ENCODE assay signal across 9 mouse cellular contexts in the genomic region with DNA sequence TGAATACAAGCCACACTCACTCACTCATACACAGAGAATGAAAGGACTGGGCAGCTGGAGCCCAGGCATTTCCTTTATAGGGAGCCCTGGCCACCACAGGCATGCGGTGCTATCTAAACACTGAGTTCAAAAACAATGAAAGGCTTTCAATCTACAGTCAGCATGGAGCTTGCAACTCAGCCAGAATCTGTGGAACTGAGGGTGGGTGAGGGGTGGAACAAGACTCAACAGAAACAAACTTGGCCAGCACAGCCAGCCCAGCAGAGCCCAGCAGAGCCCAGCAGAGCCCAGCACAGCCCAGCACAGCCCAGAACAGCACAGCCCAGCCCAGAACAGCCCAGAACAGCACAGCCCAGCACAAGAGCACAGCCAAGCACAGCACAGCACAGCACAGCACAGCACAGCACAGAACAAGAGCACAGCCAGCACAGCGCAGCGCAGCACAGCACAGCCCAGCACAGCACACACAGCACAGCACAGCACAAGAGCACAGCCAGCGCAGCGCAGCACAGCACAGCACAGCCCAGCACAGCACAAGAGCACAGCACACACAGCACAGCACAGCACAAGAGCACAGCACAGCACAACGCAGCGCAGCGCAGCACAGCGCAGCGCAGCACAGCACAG. TPM values are rescaled to one million over a fixed set of nuclear protein-coding genes. Genes with fewer than 3 reads are reported as not detected.
DNase-seq lines count a peak whose midpoint lies in the region; ATAC-seq and TF ChIP-seq lines count a peak whose summit lies in the region.
"Had no signal": no experiment of that assay in that cellular context is flagged by ENCODE, and none has a peak within 500 bp of the region (broad histone marks: within the 10 kb centered on the region; RNA-seq: fewer than 3 reads in every experiment).

No protein-coding gene starts in this region.

- peak; percentile 33; the same call in 1 of the 2 replicates for ATAC-seq in stomach, embryonic 14.5 days (ENCODE audit: insufficient number of reproducible peaks, insufficient read depth, low FRiP score, low read depth)

- H3K4me2 ChIP-seq in stomach, embryonic 14.5 days (replicated peaks; ENCODE audit: low read depth, low read length), result no peak overlapping the region

- H3K27ac ChIP-seq in stomach, embryonic 14.5 days (ENCODE audit: low read length), result no peak overlapping the region
- H3K27ac ChIP-seq: kidney, postnatal 0 days had no signal

- DNase-seq in kidney, postnatal 10 days, result peak; percentile 18
- DNase-seq in kidney, postnatal 25 days, result no peak
- DNase-seq in cerebellum, postnatal 10 days, result peak; percentile 38 to 56
- DNase-seq in heart, postnatal 10 days, result peak; percentile 39 to 44
- DNase-seq in lung, adult 2 months, result peak; percentile 25
- DNase-seq in urinary bladder, postnatal 4 days (ENCODE audit: low spot score in 2 of 2), result no peak
- no peak for DNase-seq in adrenal gland, postnatal 36 days

- no peaks in the 10 kb centered on the region for H3K27me3 ChIP-seq in stomach, embryonic 14.5 days (ENCODE audit: control insufficient read depth, insufficient read depth, low read length)

- peaks cover 10% of the 10 kb centered on the region for H3K4me1 ChIP-seq in lung, adult 2 months (ENCODE audit: control insufficient read depth, insufficient read depth, low read length)
- 0 out of 2 replicates have a peak, but pooled peaks cover 5% of the 10 kb centered on the region for H3K4me1 ChIP-seq in stomach, embryonic 14.5 days (ENCODE audit: control insufficient read depth, insufficient read depth, low read length)

- TF ChIP-seq CTCF in lung, adult 2 months (IDR thresholded peaks at IDR 0.05; ENCODE audit: insufficient read depth, low read length), result no peak

- intact Hi-C loops in heart, postnatal 10 days (cut with DNase I), result loop anchor here (5.0 kb wide), 1 partner anchor 123 kb away; no protein-coding TSS in a partner anchor

- no peaks in the 10 kb centered on the region for H3K9me3 ChIP-seq in stomach, embryonic 14.5 days (ENCODE audit: control insufficient read depth, low read depth, low read length)

- 84% methylated on average over 10 of the region's 10 CpGs for WGBS in lung, adult 2 months
- WGBS in stomach, embryonic 14.5 days, result 85% methylated on average over 10 of the region's 10 CpGs

- H3K9ac ChIP-seq in stomach, embryonic 14.5 days (replicated peaks; ENCODE audit: low read depth, low read length), result no peak overlapping the region

- H3K4me3 ChIP-seq in lung, adult 2 months (replicated peaks; ENCODE audit: extremely low read depth, low read depth, low read length), result no peak overlapping the region
- no peak overlapping the region for H3K4me3 ChIP-seq in stomach, embryonic 14.5 days (ENCODE audit: low read depth, low read length)

- no peak for TF ChIP-seq POLR2A in lung, adult 2 months (IDR thresholded peaks at IDR 0.05; ENCODE audit: borderline replicate concordance, extremely low read depth, low read depth, low read length)

- H3K36me3 ChIP-seq in stomach, embryonic 14.5 days (ENCODE audit: control insufficient read depth, insufficient read depth, low read length), result peaks cover 13% of the 10 kb centered on the region

RNA-seq across cellular contexts. Expression of a gene that starts 56.5 kb away (rescaled TPM):
- 10 to 100 TPM; 34.0 to 42.4 TPM for total RNA-seq in heart, postnatal 10 days (2021)
- polyA plus RNA-seq in lung, adult 2 months (2012; rRNA removed), result 18.6 and 19.9 TPM in 2 replicates
- 11.9 and 12.6 TPM in 2 replicates for polyA plus RNA-seq in stomach, embryonic 14.5 days (2014; fragmentation: Nextera tagmentation; extraction: Ambion mirVana)
- 10 to 100 TPM; 32.1 to 33.1 TPM for total RNA-seq in adrenal gland, postnatal 36 days (2021)

Comparison
In these comparisons a context has a peak if more than half of its experiments do, and no peak if none do; other contexts are left out.
1. DNase-seq: peak in kidney, postnatal 10 days (single experiment), cerebellum, postnatal 10 days (2 of 2), heart, postnatal 10 days (2 of 2) and lung, adult 2 months (single experiment); none in kidney, postnatal 25 days (0 of 2), urinary bladder, postnatal 4 days (0 of 2) and adrenal gland, postnatal 36 days (0 of 2).